Mouse (Mus musculus): ENCODE data around the gene Mxra8. TPM values are rescaled to one million over a fixed set of nuclear protein-coding genes. Genes with fewer than 3 reads are reported as not detected.
A peak's percentile ranks its signal among the peaks of the same experiment; 100 is the strongest.

Mxra8 gene
- total RNA-seq, 1 experiment: 14.4 TPM

DNA sequence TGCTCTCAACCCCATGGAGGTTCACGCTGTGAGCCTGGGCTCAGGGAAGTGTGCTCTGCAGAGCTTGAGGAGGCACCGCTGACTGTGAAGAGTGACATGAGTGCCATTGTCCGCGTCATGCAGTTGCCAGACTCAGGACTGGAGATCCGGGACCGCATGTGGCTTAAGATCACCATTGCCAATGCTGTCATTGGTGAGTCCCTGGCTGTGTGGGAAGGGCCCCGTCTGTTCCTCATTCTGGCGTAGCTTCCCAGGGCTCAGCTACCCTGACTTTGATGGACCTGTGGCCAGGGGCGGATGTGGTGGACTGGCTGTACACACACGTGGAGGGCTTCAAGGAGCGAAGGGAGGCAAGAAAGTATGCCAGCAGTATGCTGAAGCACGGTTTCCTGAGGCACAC is 16.6 kb downstream of the Mxra8 start:
- Histone ChIP-seq H3K9ac (ENCODE audit: insufficient read depth, low read depth, low read length, poor library complexity, severe bottlenecking) (no peak overlapping the region), H3K27ac (ENCODE audit: insufficient read depth, low read depth, low read length, poor library complexity, severe bottlenecking) (no peak overlapping the region), H3K9me3 (ENCODE audit: control insufficient read depth, insufficient read depth, low read depth, low read length) (no peaks in the 10 kb centered on the region), H3K36me3 (ENCODE audit: control insufficient read depth, insufficient read depth, low read length, poor library complexity, severe bottlenecking) (peaks cover 35% of the 10 kb centered on the region; the same call in 1 of the 2 replicates), H3K4me1 (ENCODE audit: control insufficient read depth in 2 of 2, insufficient read depth in 2 of 2, low read length in 2 of 2, poor library complexity in 1 of 2) (no peaks in the 10 kb centered on the region; a peak in 1 of 4 replicates), H3K4me3 (ENCODE audit: insufficient read depth in 1 of 2, low read depth in 1 of 2, low read length in 2 of 2, poor library complexity in 1 of 2, severe bottlenecking in 1 of 2) (no peak overlapping the region)
- no peak for DNase-seq (ENCODE audit: low read depth, low spot score)
- in situ Hi-C loops (cut with MboI; ENCODE audit: low sequenced_read_pairs in 2 of 2, unreplicated experiment in 2 of 2): no loop called here
- TF ChIP-seq CHD2 (IDR thresholded peaks at IDR 0.05; ENCODE audit: low read depth, low read length) (no peak), HCFC1 (IDR thresholded peaks at IDR 0.05; ENCODE audit: borderline replicate concordance, insufficient read depth, low read length) (no peak), ZNF384 (IDR thresholded peaks at IDR 0.05; ENCODE audit: low read depth, low read length) (no peak), ZC3H11A (IDR thresholded peaks at IDR 0.05; ENCODE audit: borderline replicate concordance, low read depth, low read length) (no peak), MAFK (IDR thresholded peaks at IDR 0.05; ENCODE audit: insufficient read depth, low read depth, low read length) (no peak)

DNA sequence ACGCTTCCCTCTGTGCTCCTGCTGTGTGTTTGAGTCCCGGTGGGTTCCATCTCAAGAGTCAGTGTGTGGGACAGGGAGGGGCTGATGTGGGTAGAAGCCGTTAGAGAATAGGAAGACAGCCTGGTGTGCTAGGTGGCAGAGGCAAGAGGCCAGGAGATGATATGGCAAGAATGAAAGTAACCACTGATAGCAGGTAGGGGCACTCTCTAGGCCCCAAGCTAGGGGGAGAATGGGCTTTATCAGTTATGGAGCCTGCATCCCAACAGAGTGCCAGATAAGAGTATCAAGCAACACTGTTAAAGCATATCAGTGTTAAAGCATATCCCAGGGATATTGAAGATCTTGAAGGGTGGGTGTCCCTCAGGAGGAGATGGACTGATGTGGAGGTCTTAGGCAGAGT is 17.4 kb downstream of the Mxra8 start:
- DNase-seq (ENCODE audit: low read depth, low spot score): no peak
- no peak overlapping the region for H3K4me3 ChIP-seq (ENCODE audit: insufficient read depth in 1 of 2, low read depth in 1 of 2, low read length in 2 of 2, poor library complexity in 1 of 2, severe bottlenecking in 1 of 2)
- H3K9me3 ChIP-seq (ENCODE audit: control insufficient read depth, insufficient read depth, low read depth, low read length): no peaks in the 10 kb centered on the region
- no peak overlapping the region for H3K9ac ChIP-seq (ENCODE audit: insufficient read depth, low read depth, low read length, poor library complexity, severe bottlenecking)
- peak overlapping the region; percentile 9; the same call in 1 of the 2 replicates for H3K27ac ChIP-seq (ENCODE audit: insufficient read depth, low read depth, low read length, poor library complexity, severe bottlenecking)
- H3K4me1 ChIP-seq (ENCODE audit: control insufficient read depth in 2 of 2, insufficient read depth in 2 of 2, low read length in 2 of 2, poor library complexity in 1 of 2): no peaks in the 10 kb centered on the region; a peak in 1 of 4 replicates
- peaks cover 35% of the 10 kb centered on the region; the same call in 1 of the 2 replicates for H3K36me3 ChIP-seq (ENCODE audit: control insufficient read depth, insufficient read depth, low read length, poor library complexity, severe bottlenecking)
- TF ChIP-seq MAFK (IDR thresholded peaks at IDR 0.05; ENCODE audit: insufficient read depth, low read depth, low read length) (no peak), ZNF384 (IDR thresholded peaks at IDR 0.05; ENCODE audit: low read depth, low read length) (no peak), ZC3H11A (IDR thresholded peaks at IDR 0.05; ENCODE audit: borderline replicate concordance, low read depth, low read length) (no peak), HCFC1 (IDR thresholded peaks at IDR 0.05; ENCODE audit: borderline replicate concordance, insufficient read depth, low read length) (no peak)
- in situ Hi-C loops (cut with MboI; ENCODE audit: low sequenced_read_pairs in 2 of 2, unreplicated experiment in 2 of 2): no loop called here

DNA sequence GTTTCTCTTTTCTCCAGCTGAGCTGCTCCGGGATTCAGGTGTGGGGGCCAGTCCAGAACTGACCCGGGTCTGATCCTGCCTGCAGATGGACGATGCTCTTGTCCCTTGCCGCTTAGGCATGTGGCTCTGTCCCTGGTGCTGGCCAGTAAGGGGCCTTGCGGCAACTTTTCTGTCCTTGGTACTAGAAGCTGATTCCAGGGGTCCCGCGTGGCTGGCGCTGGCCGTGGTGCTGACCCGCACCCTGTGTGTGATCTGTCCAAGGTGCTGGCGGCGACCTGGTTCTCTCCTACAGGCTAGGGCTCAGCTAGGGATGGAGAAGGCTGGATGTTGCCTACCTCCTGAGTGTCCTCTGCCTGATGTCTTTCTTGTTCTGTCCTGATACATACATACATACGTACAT is 19.8 kb downstream of the Mxra8 start:
- DNase-seq (ENCODE audit: low read depth, low spot score): no peak
- Histone ChIP-seq H3K9me3 (ENCODE audit: control insufficient read depth, insufficient read depth, low read depth, low read length) (no peaks in the 10 kb centered on the region), H3K9ac (ENCODE audit: insufficient read depth, low read depth, low read length, poor library complexity, severe bottlenecking) (no peak overlapping the region), H3K4me3 (ENCODE audit: insufficient read depth in 1 of 2, low read depth in 1 of 2, low read length in 2 of 2, poor library complexity in 1 of 2, severe bottlenecking in 1 of 2) (no peak overlapping the region), H3K27ac (ENCODE audit: insufficient read depth, low read depth, low read length, poor library complexity, severe bottlenecking) (no peak overlapping the region), H3K4me1 (ENCODE audit: control insufficient read depth in 2 of 2, insufficient read depth in 2 of 2, low read length in 2 of 2, poor library complexity in 1 of 2) (no peaks in the 10 kb centered on the region; a peak in 1 of 4 replicates), H3K36me3 (ENCODE audit: control insufficient read depth, insufficient read depth, low read length, poor library complexity, severe bottlenecking) (peaks cover 35% of the 10 kb centered on the region; the same call in 1 of the 2 replicates)
- in situ Hi-C loops (cut with MboI; ENCODE audit: low sequenced_read_pairs in 2 of 2, unreplicated experiment in 2 of 2): no loop called here
- TF ChIP-seq ZC3H11A (IDR thresholded peaks at IDR 0.05; ENCODE audit: borderline replicate concordance, low read depth, low read length): no peak
- TF ChIP-seq HCFC1 (IDR thresholded peaks at IDR 0.05; ENCODE audit: borderline replicate concordance, insufficient read depth, low read length): 0 out of 2 replicates have a peak, but pooled peaks have one; percentile 34

DNA sequence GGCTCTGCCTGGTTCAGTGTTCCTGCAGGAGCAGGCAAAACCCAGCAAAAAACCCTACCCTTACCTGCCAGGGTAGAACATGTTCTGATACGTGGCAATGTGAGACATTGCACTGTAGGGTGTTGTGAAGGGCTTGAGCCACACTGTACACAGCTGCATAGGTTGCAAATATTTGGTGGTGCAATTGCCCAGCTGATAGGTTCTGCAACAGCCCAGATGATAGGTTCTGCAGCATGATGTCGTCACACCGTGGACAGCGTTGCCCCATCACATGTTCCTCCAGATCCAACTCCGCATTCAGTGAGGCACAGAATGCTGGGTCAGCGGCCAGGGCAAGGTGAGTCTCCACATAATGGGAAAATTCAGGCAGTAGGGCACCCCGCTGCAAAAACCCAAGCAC is 22.3 kb downstream of the Mxra8 start:
- H3K4me1 ChIP-seq (ENCODE audit: control insufficient read depth in 2 of 2, insufficient read depth in 2 of 2, low read length in 2 of 2, poor library complexity in 1 of 2): no peaks in the 10 kb centered on the region
- H3K27ac ChIP-seq (ENCODE audit: insufficient read depth, low read depth, low read length, poor library complexity, severe bottlenecking): no peak overlapping the region
- DNase-seq (ENCODE audit: low read depth, low spot score): no peak
- TF ChIP-seq HCFC1 (IDR thresholded peaks at IDR 0.05; ENCODE audit: borderline replicate concordance, insufficient read depth, low read length) (no peak), ZNF384 (IDR thresholded peaks at IDR 0.05; ENCODE audit: low read depth, low read length) (no peak), CHD2 (IDR thresholded peaks at IDR 0.05; ENCODE audit: low read depth, low read length) (no peak), MAFK (IDR thresholded peaks at IDR 0.05; ENCODE audit: insufficient read depth, low read depth, low read length) (no peak), ZC3H11A (IDR thresholded peaks at IDR 0.05; ENCODE audit: borderline replicate concordance, low read depth, low read length) (no peak)
- H3K36me3 ChIP-seq (ENCODE audit: control insufficient read depth, insufficient read depth, low read length, poor library complexity, severe bottlenecking): peaks cover 26% of the 10 kb centered on the region; the same call in 1 of the 2 replicates
- in situ Hi-C loops (cut with MboI; ENCODE audit: low sequenced_read_pairs in 2 of 2, unreplicated experiment in 2 of 2): no loop called here
- no peak overlapping the region for H3K4me3 ChIP-seq (ENCODE audit: insufficient read depth in 1 of 2, low read depth in 1 of 2, low read length in 2 of 2, poor library complexity in 1 of 2, severe bottlenecking in 1 of 2)
- H3K9me3 ChIP-seq (ENCODE audit: control insufficient read depth, insufficient read depth, low read depth, low read length): no peaks in the 10 kb centered on the region
- no peak overlapping the region for H3K9ac ChIP-seq (ENCODE audit: insufficient read depth, low read depth, low read length, poor library complexity, severe bottlenecking)

DNA sequence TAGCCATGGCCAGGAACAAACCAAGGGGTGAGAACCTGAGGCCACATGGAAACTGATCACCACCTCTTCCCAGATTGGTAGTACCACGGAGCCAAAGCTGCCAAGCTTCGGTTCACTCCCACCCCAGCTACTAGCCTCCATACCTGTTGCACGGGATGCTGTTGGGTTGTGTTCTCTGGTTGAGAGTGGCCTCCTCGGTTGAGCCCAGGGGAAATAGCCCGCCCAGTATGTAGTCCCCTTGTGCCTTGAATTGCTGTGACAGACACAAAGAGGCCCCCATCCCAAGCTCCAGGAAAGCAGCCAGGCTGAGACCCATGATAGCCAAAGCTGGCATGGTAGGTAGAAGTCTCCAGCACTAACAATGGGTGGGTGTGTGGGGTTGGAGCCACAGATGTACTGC is 23.5 kb downstream of the Mxra8 start, which contains the start of gene Tas1r3:
Tas1r3 (minus strand) TSS at position 362 of the 400 bp plus-strand sequence.
- no peak for TF ChIP-seq ZC3H11A (IDR thresholded peaks at IDR 0.05; ENCODE audit: borderline replicate concordance, low read depth, low read length)
- no peak for TF ChIP-seq CHD2 (IDR thresholded peaks at IDR 0.05; ENCODE audit: low read depth, low read length)
- TF ChIP-seq ZNF384 (IDR thresholded peaks at IDR 0.05; ENCODE audit: low read depth, low read length): no peak
- TF ChIP-seq HCFC1 (IDR thresholded peaks at IDR 0.05; ENCODE audit: borderline replicate concordance, insufficient read depth, low read length): no peak
- no peak for TF ChIP-seq MAFK (IDR thresholded peaks at IDR 0.05; ENCODE audit: insufficient read depth, low read depth, low read length)
- Histone ChIP-seq H3K9me3 (ENCODE audit: control insufficient read depth, insufficient read depth, low read depth, low read length) (no peaks in the 10 kb centered on the region), H3K4me1 (ENCODE audit: control insufficient read depth in 2 of 2, insufficient read depth in 2 of 2, low read length in 2 of 2, poor library complexity in 1 of 2) (no peaks in the 10 kb centered on the region), H3K27ac (ENCODE audit: insufficient read depth, low read depth, low read length, poor library complexity, severe bottlenecking) (no peak within 1 kb of the TSS), H3K4me3 (ENCODE audit: insufficient read depth in 1 of 2, low read depth in 1 of 2, low read length in 2 of 2, poor library complexity in 1 of 2, severe bottlenecking in 1 of 2) (no peak within 1 kb of the TSS), H3K36me3 (ENCODE audit: control insufficient read depth, insufficient read depth, low read length, poor library complexity, severe bottlenecking) (peaks cover 23% of the 10 kb centered on the region; the same call in 1 of the 2 replicates), H3K9ac (ENCODE audit: insufficient read depth, low read depth, low read length, poor library complexity, severe bottlenecking) (no peak within 1 kb of the TSS)
- DNase-seq (ENCODE audit: low read depth, low spot score): no peak
- in situ Hi-C loops (cut with MboI; ENCODE audit: low sequenced_read_pairs in 2 of 2, unreplicated experiment in 2 of 2): no loop called here
